In genomic region chr16:46001550-46002166, GRCm38 (mm10) we compare ENCODE assay signal across 23 mouse cellular contexts. TPM values are rescaled to one million over a fixed set of nuclear protein-coding genes. Genes with fewer than 3 reads are reported as not detected.
A peak's percentile ranks its signal among the peaks of the same experiment; 100 is the strongest.
DNase-seq lines count a peak whose midpoint lies in the region; ATAC-seq lines count a peak whose summit lies in the region.
"Had no signal": no experiment of that assay in that cellular context is flagged by ENCODE, and none has a peak within 500 bp of the region (broad histone marks: within the 10 kb centered on the region; RNA-seq: fewer than 3 reads in every experiment).

No protein-coding gene starts in this region.

- no peak overlapping the region for H3K27ac ChIP-seq in hindbrain, embryonic 16.5 days (ENCODE audit: low read depth, low read length)
- H3K27ac ChIP-seq: embryonic facial prominence, embryonic 12.5 days; forebrain, embryonic 15.5 days; hindbrain, embryonic 15.5 days; limb, embryonic 15.5 days; macrophage; midbrain, embryonic 15.5 days had no signal

- DNase-seq in left cerebral cortex, adult 18-20 months (ENCODE audit: low spot score in 2 of 2): peak; percentile 19 to 34
- no peak for DNase-seq in left cerebral cortex, postnatal 10 days (ENCODE audit: extremely low spot score in 1 of 2, low spot score in 2 of 2)
- DNase-seq in B cell, adult 2 months: peak; percentile 19 to 35
- peak; percentile 74 for DNase-seq in brain, adult 2 months (ENCODE audit: low read depth, low spot score)
- DNase-seq in gastrocnemius, postnatal 36 days: no peak
- DNase-seq in MN1 (ENCODE audit: low spot score): no peak
- DNase-seq: cerebellum, adult 11 months; cerebellum, postnatal 36 days; gastrocnemius, postnatal 14 days; heart, postnatal 10 days; kidney, adult 2 months; kidney, postnatal 36 days; layer of hippocampus, adult 9-11 months; lung, adult 18-20 months; right cerebral cortex, postnatal 25 days had no signal

- H3K9ac ChIP-seq in hindbrain, embryonic 16.5 days (ENCODE audit: low read depth, low read length): no peak overlapping the region
- H3K9ac ChIP-seq: embryonic facial prominence, embryonic 12.5 days; forebrain, embryonic 15.5 days; hindbrain, embryonic 15.5 days; limb, embryonic 15.5 days; midbrain, embryonic 15.5 days had no signal

- H3K4me2 ChIP-seq in hindbrain, embryonic 16.5 days (ENCODE audit: low read length): no peak overlapping the region
- H3K4me2 ChIP-seq: embryonic facial prominence, embryonic 12.5 days; forebrain, embryonic 15.5 days; hindbrain, embryonic 15.5 days; limb, embryonic 15.5 days; midbrain, embryonic 15.5 days had no signal

- H3K36me3 ChIP-seq in hindbrain, embryonic 16.5 days (ENCODE audit: control insufficient read depth, insufficient read depth, low read length): no peaks in the 10 kb centered on the region
- H3K36me3 ChIP-seq: embryonic facial prominence, embryonic 12.5 days; forebrain, embryonic 15.5 days; hindbrain, embryonic 15.5 days; limb, embryonic 15.5 days; midbrain, embryonic 15.5 days had no signal

- intact Hi-C loops in left cerebral cortex, postnatal 10 days (cut with DNase I): no loop called here
- intact Hi-C loops in gastrocnemius, postnatal 36 days (cut with DNase I): no loop called here

- 80% methylated on average over 10 of the region's 10 CpGs for WGBS in hindbrain, embryonic 16.5 days

- no peaks in the 10 kb centered on the region for H3K4me1 ChIP-seq in hindbrain, embryonic 16.5 days (ENCODE audit: control insufficient read depth, insufficient read depth, low read depth, low read length)
- H3K4me1 ChIP-seq: embryonic facial prominence, embryonic 12.5 days; limb, embryonic 15.5 days had no signal

- H3K27me3 ChIP-seq in hindbrain, embryonic 16.5 days (replicated peaks; ENCODE audit: control insufficient read depth, insufficient read depth, low read length): no peaks in the 10 kb centered on the region
- H3K27me3 ChIP-seq: embryonic facial prominence, embryonic 12.5 days; forebrain, embryonic 15.5 days; hindbrain, embryonic 15.5 days; limb, embryonic 15.5 days; midbrain, embryonic 15.5 days had no signal

- peak; percentile 35 for ATAC-seq in megakaryocyte, adult 5-6 weeks (ENCODE audit: poor library complexity, severe bottlenecking)
- no peak for ATAC-seq in hindbrain, embryonic 16.5 days
- ATAC-seq: forebrain, embryonic 15.5 days; midbrain, embryonic 15.5 days had no signal

- H3K9me3 ChIP-seq in hindbrain, embryonic 16.5 days (ENCODE audit: control insufficient read depth, low read length): no peaks in the 10 kb centered on the region
- H3K9me3 ChIP-seq: embryonic facial prominence, embryonic 12.5 days; forebrain, embryonic 15.5 days; hindbrain, embryonic 15.5 days; limb, embryonic 15.5 days; midbrain, embryonic 15.5 days had no signal

- no peak overlapping the region for H3K4me3 ChIP-seq in hindbrain, embryonic 16.5 days (ENCODE audit: low read length)
- H3K4me3 ChIP-seq: embryonic facial prominence, embryonic 12.5 days; forebrain, embryonic 15.5 days; hindbrain, embryonic 15.5 days; limb, embryonic 15.5 days; midbrain, embryonic 15.5 days had no signal

RNA-seq across cellular contexts. Expression of gene Plcxd2, which starts 8.4 kb away (rescaled TPM):
- total RNA-seq in left cerebral cortex, adult 18-20 months (2021): 10 to 100 TPM; 71.3 to 82.2 TPM
- total RNA-seq in left cerebral cortex, postnatal 10 days (2021): 100 to 1,000 TPM; 105 to 117 TPM
- total RNA-seq in megakaryocyte, adult 5-6 weeks (2015): 1.7 and 1.9 TPM in 2 replicates
- 1.5 and 2.2 TPM in 2 replicates for total RNA-seq in megakaryocyte, adult 5-6 weeks (2017)
- polyA plus RNA-seq in hindbrain, embryonic 16.5 days (2015; fragmentation: Nextera tagmentation; extraction: Ambion mirVana): 16.1 and 16.6 TPM in 2 replicates
- under 1 TPM; 0.22 to 0.26 TPM for total RNA-seq in gastrocnemius, postnatal 36 days (2021)

RNA-seq across cellular contexts. Expression of gene Phldb2, which starts 48.3 kb away (rescaled TPM):
- 1 to 10 TPM; 8.0 to 8.5 TPM for total RNA-seq in left cerebral cortex, adult 18-20 months (2021)
- total RNA-seq in left cerebral cortex, postnatal 10 days (2021): 1 to 10 TPM; 6.6 to 9.9 TPM
- 0.04 and 0.27 TPM in 2 replicates for total RNA-seq in megakaryocyte, adult 5-6 weeks (2015)
- 0.59 and 1.5 TPM in 2 replicates for total RNA-seq in megakaryocyte, adult 5-6 weeks (2017)
- polyA plus RNA-seq in hindbrain, embryonic 16.5 days (2015; fragmentation: Nextera tagmentation; extraction: Ambion mirVana): 6.8 and 7.9 TPM in 2 replicates
- total RNA-seq in gastrocnemius, postnatal 36 days (2021): 1 to 10 TPM; 6.1 to 8.1 TPM

Comparison
In these comparisons a context has a peak if more than half of its experiments do, and no peak if none do; other contexts are left out.
1. DNase-seq: peak in left cerebral cortex, adult 18-20 months (2 of 2), B cell, adult 2 months (2 of 2) and brain, adult 2 months (single experiment); none in left cerebral cortex, postnatal 10 days (0 of 2), gastrocnemius, postnatal 36 days (0 of 2) and MN1 (single experiment).
2. RNA of gene Plcxd2, which starts 8.4 kb away (total RNA-seq): 105 to 117 TPM in left cerebral cortex, postnatal 10 days and 71.3 to 82.2 TPM in left cerebral cortex, adult 18-20 months; 1.5 to 2.2 TPM in megakaryocyte, adult 5-6 weeks and 0.22 to 0.26 TPM in gastrocnemius, postnatal 36 days; every median in the first group is over 10 times any median in the second.